Mouse (Mus musculus) common myeloid progenitor, adult 5-6 weeks (primary cell): ENCODE data around the gene Celf6. TPM values are rescaled to one million over a fixed set of nuclear protein-coding genes. Genes with fewer than 3 reads are reported as not detected.
A peak's percentile ranks its signal among the peaks of the same experiment; 100 is the strongest.

Experiments
- ATAC-seq: replicated peaks from 2 replicates; pipeline ENCODE4 v1.8.0; 2016; ENCODE audit warnings: low read depth, mild to moderate bottlenecking, moderate TSS enrichment, inconsistent platforms; ENCODE audit not compliant: poor library complexity, severe bottlenecking
- total RNA-seq: library from RNA; stranded (forward); fragments of 200-1000, 187-1606 nt; gene quantifications from 2 replicates; pipeline ENCODE4 v1.2.3, GENCODE M21; 2017

Gene Celf6
- not detected in 2 replicates for total RNA-seq

- peak; percentile 96 for ATAC-seq
These were observed at the start of gene Celf6 for GRCm38 (mm10) chr9:59577844-59578504. Gene Celf6, plus strand, starts transcription at chr9:59577917.

GRCm38 (mm10) chr9:59528274-59528673 lies 49.4 kb upstream of the Celf6 start:
- no peak for ATAC-seq

GRCm38 (mm10) chr9:59531645-59532044 lies 46.1 kb upstream of the Celf6 start:
- ATAC-seq, result no peak

GRCm38 (mm10) chr9:59533422-59533821 lies 44.3 kb upstream of the Celf6 start:
- no peak for ATAC-seq

DNA sequence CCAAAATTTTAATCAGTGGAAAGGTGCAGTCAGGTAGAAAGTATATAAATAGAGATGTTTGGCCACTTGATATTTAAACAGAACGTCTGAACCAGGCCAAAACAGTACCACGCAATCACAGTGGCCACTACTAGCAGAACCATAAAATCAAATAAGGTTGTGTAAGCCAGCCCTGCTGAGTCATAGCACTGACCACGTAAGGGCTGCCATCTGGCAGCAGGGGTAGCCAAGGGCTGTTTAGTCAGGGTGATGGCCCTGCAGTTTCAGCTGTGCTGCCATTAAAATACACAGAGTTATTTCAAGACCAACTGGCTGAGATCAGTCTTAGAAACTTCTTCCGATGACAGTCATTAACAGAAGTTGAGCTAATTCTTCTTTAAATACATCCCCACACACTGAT lies 43.8 kb upstream of the Celf6 start:
- peak; percentile 37; the same call in 1 of the 2 replicates for ATAC-seq

GRCm38 (mm10) chr9:59537651-59538050 lies 40.1 kb upstream of the Celf6 start:
- no peak for ATAC-seq

GRCm38 (mm10) chr9:59539441-59540137 lies 38.1 kb upstream of the Celf6 start, which contains the start of the genes Hexa and Tmem202:
Gene Hexa, plus strand, starts transcription at chr9:59539540.
Gene Tmem202, minus strand, starts transcription at chr9:59539847.
- ATAC-seq, result peak; percentile 72

- no peak for ATAC-seq
These were observed 36.1 kb upstream of the Celf6 start for GRCm38 (mm10) chr9:59541617-59542016.

DNA sequence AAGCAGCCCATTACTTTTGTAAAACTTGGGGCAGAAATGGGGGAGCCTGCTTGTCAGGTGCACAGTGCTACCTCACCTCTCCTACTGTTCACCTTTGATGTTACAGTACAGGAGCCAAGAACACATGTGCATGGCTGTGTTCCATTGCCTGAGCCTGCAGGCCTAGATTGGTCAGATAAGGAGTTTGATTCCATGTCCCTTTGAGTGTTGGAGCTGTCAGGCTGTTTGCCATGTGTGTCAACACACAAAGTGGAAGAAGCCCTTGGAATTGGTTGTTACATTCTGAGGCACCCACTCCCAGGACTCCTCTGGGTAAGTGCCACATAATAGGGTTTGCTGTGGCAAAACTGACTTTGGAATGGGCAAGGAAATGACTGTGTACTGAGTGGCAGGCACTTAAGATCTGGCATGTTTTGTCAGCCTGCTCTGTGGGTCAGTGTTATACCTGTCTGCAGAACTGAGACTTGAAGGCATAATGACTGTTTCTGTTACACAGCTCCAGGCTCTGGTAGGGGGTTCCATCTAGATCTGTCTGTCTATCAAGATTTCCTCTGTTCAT lies 34.9 kb upstream of the Celf6 start:
- ATAC-seq, result no peak

DNA sequence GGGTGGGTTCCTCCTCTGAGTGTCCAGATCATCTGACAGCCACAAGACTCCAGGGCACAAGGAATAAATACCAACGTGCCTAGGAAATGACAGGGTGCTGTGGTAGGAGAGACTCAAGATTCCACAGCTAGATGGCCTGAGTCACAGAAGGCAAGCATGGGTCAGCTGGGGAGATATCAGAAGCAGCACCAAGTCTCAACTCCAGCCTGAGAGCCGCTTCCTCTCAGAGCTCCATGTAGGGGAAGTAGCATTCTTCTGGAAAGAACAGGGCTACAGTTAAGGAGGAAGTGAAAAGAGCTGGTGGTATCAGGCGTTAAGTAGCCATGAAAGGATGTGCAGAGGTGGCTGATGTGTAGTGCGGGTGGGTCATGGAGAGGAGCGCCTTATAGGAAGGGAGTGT lies 33.0 kb upstream of the Celf6 start:
- peak; percentile 78 for ATAC-seq

- 0 out of 2 replicates have a peak, but pooled peaks have one; percentile 27 for ATAC-seq
These were observed 29.8 kb upstream of the Celf6 start for GRCm38 (mm10) chr9:59547869-59548268.

DNA sequence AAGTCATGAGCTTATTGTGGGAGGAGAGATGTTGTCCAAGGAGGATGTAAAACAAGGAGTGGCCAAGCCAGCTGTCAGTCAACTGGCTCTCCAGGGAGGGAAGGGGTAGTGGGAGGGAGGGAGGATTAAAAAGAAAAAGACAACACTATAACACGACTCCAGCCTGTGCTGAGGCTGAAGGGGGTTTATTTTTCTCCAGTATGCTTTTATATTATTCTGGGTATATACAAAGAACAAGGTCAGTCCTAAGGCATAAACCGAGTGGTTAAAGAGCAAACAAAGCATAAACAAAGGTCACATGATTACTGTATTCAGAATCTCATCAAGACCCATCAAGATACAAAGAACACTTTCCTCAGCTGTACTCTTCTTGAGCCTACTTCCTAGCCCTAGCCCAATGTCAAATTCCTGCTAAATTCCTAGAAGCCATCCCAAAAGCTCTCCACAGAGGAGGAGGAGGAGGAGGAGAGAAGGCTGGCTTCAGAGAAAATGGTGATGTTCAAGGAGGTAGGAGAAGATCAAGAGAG lies 28.7 kb upstream of the Celf6 start:
- no peak for ATAC-seq

DNA sequence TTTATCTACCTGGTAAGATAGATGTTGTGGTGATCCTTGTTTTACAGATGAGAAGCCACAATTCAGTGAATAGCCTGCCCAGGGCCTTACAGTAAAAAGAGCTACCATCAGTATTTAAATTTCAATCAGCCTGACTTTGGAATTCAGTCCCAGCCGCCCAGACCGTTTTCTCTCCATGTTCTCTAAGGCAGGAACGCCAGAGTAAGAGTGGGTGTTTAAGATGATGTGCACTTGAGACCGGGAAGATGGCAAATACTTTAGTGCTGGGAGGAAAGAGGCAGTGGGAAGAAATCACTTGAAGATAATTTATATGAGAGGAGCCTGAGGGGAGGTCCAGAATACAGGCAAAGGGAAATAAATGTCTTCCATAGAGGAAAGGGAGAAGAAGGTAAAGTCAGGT lies 27.6 kb upstream of the Celf6 start:
- ATAC-seq, result no peak

DNA sequence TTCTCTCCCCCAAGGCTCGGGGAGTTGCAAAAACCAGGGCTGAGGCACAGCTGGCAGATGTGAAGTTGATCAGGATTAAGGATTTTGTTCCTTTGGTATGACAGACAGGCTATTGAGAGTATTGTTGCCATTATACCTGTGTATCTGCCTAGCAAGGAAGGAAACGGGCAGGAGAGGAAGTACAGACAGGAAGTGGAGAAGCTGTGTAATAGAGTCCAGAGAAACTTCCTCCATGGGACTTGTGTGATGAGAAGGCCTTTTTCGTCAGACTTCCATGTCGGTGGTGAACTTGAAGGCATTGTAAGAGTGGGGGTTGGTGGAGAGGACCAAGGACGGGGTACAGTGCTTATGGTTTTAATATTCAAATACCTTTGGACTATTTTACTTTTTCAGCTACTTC lies 26.7 kb upstream of the Celf6 start:
- ATAC-seq, result peak; percentile 45; the same call in 1 of the 2 replicates

- ATAC-seq, result no peak
These were observed 26.1 kb upstream of the Celf6 start for GRCm38 (mm10) chr9:59551620-59552031.

DNA sequence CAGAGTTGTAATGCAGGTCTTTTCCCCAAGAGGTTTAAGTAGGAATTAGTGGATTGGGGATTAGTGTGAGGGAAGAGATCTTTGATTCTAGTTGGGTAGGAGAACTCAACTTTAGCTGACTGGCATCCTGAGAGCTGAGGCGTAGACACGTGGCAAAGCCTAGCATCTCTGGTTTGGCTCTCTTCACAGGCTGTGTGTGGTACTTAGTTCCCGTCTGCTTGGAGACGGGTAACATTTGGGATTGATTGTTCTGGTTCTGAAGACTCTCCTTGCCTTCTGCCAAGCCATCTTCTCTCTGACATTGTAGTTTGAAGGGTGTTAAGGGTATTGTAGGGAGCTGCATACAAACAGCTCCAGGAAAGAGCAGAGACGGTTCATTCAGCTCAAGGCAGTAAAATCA lies 25.1 kb upstream of the Celf6 start:
- ATAC-seq, result no peak

DNA sequence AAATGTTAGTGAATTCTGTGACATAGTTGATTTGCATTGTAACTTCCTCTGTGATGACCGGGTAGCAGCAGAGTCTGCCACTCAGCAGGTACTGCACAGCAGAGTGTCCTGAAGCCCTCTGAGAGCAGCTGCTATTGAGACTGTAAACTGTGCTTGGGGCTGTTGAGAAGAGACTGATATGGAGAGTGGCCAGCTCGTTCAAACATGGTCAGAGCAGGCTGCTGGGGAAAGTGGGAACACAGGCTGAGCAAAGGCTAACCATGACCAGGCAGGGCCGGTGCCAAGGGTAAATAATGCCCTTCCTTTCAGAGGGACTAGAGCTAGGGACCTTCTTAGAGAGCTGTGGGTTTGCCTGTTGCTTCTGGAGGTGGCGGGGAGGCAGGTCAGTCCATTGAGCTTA lies 24.0 kb upstream of the Celf6 start:
- ATAC-seq, result no peak

- peak; percentile 77 for ATAC-seq
These were observed 12.1 kb upstream of the Celf6 start for GRCm38 (mm10) chr9:59565600-59565999.

GRCm38 (mm10) chr9:59567111-59567510 lies 10.6 kb upstream of the Celf6 start:
- peak; percentile 94 for ATAC-seq

DNA sequence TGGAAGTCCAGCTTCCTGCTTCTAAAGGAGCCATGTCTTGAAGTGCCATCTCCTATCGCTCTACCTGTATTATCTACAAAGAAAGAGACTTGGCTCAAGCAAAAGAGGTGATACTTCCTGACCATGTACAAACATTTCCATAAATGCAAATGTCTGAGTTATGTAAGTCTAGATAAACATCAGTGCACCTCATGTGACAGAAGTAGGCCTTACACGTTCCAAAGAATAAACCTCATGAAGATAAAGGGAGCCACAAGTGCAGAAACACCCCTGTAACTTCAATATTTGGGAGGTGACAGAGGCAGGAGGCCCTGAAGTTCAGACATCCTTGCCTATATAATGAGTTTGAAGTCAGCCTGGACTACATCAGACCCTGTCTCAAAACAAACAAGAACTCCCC lies 5.9 kb upstream of the Celf6 start:
- no peak for ATAC-seq

DNA sequence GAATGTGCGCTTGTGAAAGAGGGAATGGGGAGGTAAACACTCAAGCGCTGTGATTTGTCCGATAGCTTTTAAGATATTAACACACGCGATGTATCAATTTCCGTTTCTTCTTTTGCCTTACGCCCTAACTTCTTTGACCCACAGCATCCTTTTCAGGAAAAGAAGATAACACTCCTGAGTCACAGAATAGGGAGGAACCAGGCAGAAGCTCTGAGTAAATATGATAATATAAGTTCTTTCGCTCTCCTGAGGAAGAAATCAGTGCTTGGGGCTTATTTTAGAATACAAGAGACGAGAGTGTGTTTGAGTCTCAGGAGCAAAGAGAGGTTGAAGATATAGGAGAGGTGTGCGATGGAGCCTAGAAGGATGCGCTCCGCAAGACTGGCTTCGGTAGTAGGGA lies 316 bp upstream of the Celf6 start:
- ATAC-seq, result no peak
